Mouse (Mus musculus) stomach, embryonic 15.5 days (tissue): Measurements from ENCODE around the gene Ldb3. TPM values are rescaled to one million over a fixed set of nuclear protein-coding genes. Genes with fewer than 3 reads are reported as not detected.

Source experiments
- ATAC-seq: fragments of 200-750 bp; cut with Nextera tagmentation; 2 replicates; pipeline ENCODE4 v1.8.0; 2017; ENCODE audit warnings: low read depth, moderate number of reproducible peaks, moderate TSS enrichment; ENCODE audit not compliant: insufficient read depth, low FRiP score
- H3K27ac ChIP-seq: fragments of 300-500 bp; sonication (generic); 2 replicates; pipeline ENCODE4 v1.5.1; 2015; ENCODE audit warnings: mild to moderate bottlenecking, inconsistent platforms
- H3K27me3 ChIP-seq: fragments of 300-500 bp; sonication (generic); replicated peaks from 2 replicates; pipeline ENCODE4 v1.6.1; 2015; ENCODE audit warnings: inconsistent platforms
- H3K36me3 ChIP-seq: fragments of 300-500 bp; sonication (generic); 2 replicates; pipeline ENCODE4 v1.6.1; 2015; ENCODE audit warnings: inconsistent platforms
- H3K4me1 ChIP-seq: fragments of 300-500 bp; sonication (generic); 2 replicates; pipeline ENCODE4 v1.6.1; 2015; ENCODE audit warnings: inconsistent platforms
- H3K4me2 ChIP-seq: fragments of 300-500 bp; sonication (generic); 2 replicates; pipeline ENCODE4 v1.6.1; 2015; ENCODE audit warnings: mild to moderate bottlenecking, inconsistent platforms
- H3K4me3 ChIP-seq: fragments of 300-500 bp; sonication (generic); replicated peaks from 2 replicates; pipeline ENCODE4 v1.5.1; 2015; ENCODE audit warnings: inconsistent platforms
- H3K9ac ChIP-seq: fragments of 300-500 bp; sonication (generic); 2 replicates; pipeline ENCODE4 v1.6.1; 2015; ENCODE audit warnings: inconsistent platforms
- H3K9me3 ChIP-seq: fragments of 300-500 bp; sonication (generic); 2 replicates; pipeline ENCODE4 v1.6.1; 2016; ENCODE audit warnings: inconsistent platforms
- WGBS: fragments of 180-500 bp; shearing (Covaris S2); methylation state at CpG from one replicate; pipeline ENCODE4 v1.1.7; 2015; 5-methylcytosine and 5-hydroxymethylcytosine counted together
- polyA plus RNA-seq: library from polyadenylated mRNA; unstranded; fragments of >200 nt; fragmentation: Nextera tagmentation; extraction: Ambion mirVana; gene quantifications from 2 replicates; pipeline ENCODE4 v1.2.1, GENCODE M21; 2015

Ldb3 gene
- polyA plus RNA-seq, 1 experiment from 2014 or later = 2.5 TPM

DNA sequence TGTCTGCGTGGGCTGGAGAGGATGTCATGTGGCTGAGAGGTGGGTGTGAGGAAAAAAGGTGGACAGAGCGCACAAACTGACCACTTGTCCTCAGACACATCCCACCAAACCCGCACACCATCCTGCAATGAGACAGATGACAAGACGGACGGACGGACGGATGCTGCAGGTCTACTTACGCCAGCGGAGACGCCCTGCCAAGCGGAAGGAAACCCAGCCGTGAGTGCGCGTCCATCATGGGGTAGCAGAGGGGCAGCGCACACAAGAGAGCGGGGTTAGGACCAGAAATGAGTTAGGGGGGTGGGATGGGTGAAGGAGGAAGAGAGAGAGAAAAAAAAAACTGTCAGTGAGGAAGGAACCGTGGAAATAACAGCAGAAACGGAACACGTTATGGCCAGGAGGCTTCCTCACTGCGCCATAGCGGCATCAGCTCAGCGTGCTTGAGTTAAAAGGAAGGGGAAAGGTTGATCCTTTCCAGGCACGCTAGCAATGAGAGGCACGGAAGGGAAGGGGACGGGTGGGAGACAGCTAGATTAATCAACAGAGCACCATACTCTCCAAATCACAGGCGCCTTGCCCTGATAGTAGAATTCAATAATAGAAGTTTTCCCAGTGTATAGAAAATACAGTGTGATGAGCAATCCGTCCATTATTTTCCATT is 18.8 kb downstream of the Ldb3 start:
- peak overlapping the region; percentile 22 for H3K4me3 ChIP-seq
- H3K9ac ChIP-seq = no peak overlapping the region
- H3K36me3 ChIP-seq = no peaks in the 10 kb centered on the region
- peak overlapping the region; percentile 48 for H3K4me2 ChIP-seq
- H3K27me3 ChIP-seq = no peaks in the 10 kb centered on the region
- H3K27ac ChIP-seq = no peak overlapping the region
- 28% methylated on average over 27 of the region's 27 CpGs for WGBS
- H3K4me1 ChIP-seq = peaks cover 11% of the 10 kb centered on the region; the same call in 1 of the 2 replicates
- no peak for ATAC-seq
- no peaks in the 10 kb centered on the region for H3K9me3 ChIP-seq

DNA sequence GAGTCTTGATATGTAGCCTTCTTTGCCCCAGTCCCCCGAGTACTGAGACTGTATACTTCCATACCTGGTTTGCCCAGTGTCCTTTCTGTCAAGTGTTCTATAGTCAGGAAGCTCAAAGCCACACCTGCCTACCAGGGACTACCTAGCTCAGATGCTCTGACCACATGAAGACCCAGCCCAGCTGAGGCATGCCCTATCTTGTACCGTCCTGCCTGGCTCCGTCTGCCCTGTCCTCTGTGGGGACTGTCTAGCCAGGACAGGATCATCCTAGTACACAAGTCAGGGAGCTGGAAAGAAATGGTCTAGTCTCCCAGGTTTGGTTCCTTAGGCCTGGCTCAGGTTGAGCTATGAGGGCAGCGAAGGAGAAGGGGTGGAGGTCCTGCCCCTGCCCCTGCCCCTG is 19.9 kb downstream of the Ldb3 start:
- ATAC-seq = no peak
- 81% methylated on average over 4 of the region's 4 CpGs for WGBS
- Histone ChIP-seq H3K9ac (no peak overlapping the region), H3K36me3 (no peaks in the 10 kb centered on the region), H3K27me3 (no peaks in the 10 kb centered on the region), H3K4me3 (no peak overlapping the region), H3K4me2 (no peak overlapping the region), H3K9me3 (no peaks in the 10 kb centered on the region), H3K27ac (no peak overlapping the region), H3K4me1 (peaks cover 11% of the 10 kb centered on the region; the same call in 1 of the 2 replicates)

DNA sequence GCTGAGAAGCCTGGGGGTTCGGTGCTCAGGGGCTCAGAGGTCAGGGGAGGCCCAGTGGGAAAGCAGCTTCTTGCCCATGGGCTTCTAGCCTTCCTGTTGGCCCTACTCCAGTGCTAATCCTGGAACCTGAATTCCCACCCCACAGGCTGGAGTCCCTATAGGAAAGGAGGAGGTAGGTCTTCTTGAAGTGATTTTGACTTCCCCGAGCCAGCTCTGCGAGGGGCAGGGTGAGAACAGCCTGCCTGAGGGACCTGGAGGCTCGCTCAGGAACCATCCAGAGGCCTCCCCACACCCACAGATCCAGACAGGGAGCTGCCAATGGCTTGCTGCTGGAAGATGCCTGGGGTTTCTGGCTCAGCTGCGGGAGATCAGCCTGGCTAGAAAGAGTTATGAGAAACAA is 20.8 kb downstream of the Ldb3 start:
- no peaks in the 10 kb centered on the region for H3K36me3 ChIP-seq
- H3K27ac ChIP-seq = no peak overlapping the region
- H3K27me3 ChIP-seq = no peaks in the 10 kb centered on the region
- no peak overlapping the region for H3K4me2 ChIP-seq
- WGBS = 62% methylated on average over 5 of the region's 5 CpGs
- peaks cover 11% of the 10 kb centered on the region; the same call in 1 of the 2 replicates for H3K4me1 ChIP-seq
- no peak overlapping the region for H3K9ac ChIP-seq
- H3K9me3 ChIP-seq = no peaks in the 10 kb centered on the region
- ATAC-seq = no peak
- H3K4me3 ChIP-seq = no peak overlapping the region

DNA sequence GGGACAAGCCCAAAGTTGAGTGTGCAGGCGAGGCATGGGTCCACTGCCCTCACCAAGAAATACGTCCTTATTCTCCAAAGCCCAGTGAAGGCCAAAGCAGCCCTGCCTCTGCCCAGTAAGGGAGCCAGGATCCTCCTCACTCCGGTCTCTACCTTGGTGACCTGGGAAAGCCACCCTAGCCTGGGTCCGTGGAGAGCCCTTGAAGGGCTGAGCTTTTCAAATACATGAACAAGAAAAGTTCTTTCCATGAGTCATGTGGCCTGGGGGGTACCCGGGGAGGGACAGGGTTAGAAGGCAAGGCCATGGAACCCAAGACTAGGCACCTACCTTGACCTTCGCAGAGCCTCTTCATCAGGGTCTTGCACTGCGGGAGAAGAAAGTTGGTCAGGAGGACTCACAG is 22.0 kb downstream of the Ldb3 start:
- Histone ChIP-seq H3K4me2 (no peak overlapping the region), H3K4me1 (peaks cover 11% of the 10 kb centered on the region; the same call in 1 of the 2 replicates), H3K27me3 (no peaks in the 10 kb centered on the region), H3K9ac (no peak overlapping the region), H3K9me3 (no peaks in the 10 kb centered on the region), H3K27ac (no peak overlapping the region), H3K36me3 (no peaks in the 10 kb centered on the region), H3K4me3 (no peak overlapping the region)
- 92% methylated on average over 7 of the region's 7 CpGs for WGBS
- no peak for ATAC-seq

DNA sequence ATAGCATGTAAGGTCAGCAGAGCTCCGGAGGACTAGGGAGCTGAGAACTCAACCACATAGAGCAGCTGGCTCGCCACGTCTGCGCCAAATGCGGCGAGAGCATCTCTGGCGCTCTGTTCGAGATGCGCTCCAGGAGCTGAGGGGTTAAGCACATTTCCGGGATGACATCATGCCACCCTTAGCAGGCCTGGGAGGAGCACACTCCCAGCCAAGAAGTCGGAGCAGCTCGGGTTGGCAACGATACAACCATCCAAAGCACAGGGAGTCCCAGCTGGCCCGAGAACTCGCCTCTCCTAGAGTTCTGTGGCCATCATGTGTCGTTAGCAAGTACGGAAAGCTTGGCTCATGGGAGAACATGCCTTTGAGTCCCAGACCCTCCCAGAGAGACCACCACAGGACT is 22.8 kb downstream of the Ldb3 start:
- Histone ChIP-seq H3K4me3 (no peak overlapping the region), H3K9ac (no peak overlapping the region), H3K27ac (0 out of 2 replicates have a peak overlapping the region, but pooled peaks have one; percentile 51), H3K27me3 (no peaks in the 10 kb centered on the region), H3K4me2 (no peak overlapping the region), H3K36me3 (no peaks in the 10 kb centered on the region), H3K9me3 (no peaks in the 10 kb centered on the region), H3K4me1 (peaks cover 11% of the 10 kb centered on the region; the same call in 1 of the 2 replicates)
- WGBS = 56% methylated on average over 17 of the region's 17 CpGs
- ATAC-seq = peak; percentile 37; the same call in 1 of the 2 replicates

DNA sequence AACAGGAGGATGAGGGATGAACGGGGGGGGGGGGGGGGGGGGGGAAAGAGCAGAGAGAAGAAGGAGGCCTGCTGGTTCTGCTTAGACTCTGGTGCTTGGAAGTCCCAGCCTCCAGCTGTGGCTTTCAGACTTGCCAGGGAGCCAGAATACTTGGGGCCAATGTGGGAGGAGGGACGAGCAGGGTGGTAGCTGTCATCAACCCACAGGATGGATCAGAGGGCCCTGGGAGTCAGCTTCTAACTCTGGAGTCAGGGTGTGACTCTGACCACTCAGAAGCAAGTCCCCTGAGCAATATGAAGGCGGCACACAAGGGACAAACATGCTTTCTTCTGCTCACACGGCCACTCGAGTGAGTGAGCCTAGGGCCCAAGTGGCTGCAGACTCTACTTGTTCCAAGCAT is 23.8 kb downstream of the Ldb3 start:
- H3K9me3 ChIP-seq = no peaks in the 10 kb centered on the region
- 78% methylated on average over 5 of the region's 5 CpGs for WGBS
- ATAC-seq = no peak
- no peak overlapping the region for H3K9ac ChIP-seq
- no peaks in the 10 kb centered on the region for H3K36me3 ChIP-seq
- peaks cover 11% of the 10 kb centered on the region; the same call in 1 of the 2 replicates for H3K4me1 ChIP-seq
- H3K27ac ChIP-seq = peak overlapping the region; percentile 31; the same call in 1 of the 2 replicates
- H3K4me2 ChIP-seq = no peak overlapping the region
- no peaks in the 10 kb centered on the region for H3K27me3 ChIP-seq
- no peak overlapping the region for H3K4me3 ChIP-seq

DNA sequence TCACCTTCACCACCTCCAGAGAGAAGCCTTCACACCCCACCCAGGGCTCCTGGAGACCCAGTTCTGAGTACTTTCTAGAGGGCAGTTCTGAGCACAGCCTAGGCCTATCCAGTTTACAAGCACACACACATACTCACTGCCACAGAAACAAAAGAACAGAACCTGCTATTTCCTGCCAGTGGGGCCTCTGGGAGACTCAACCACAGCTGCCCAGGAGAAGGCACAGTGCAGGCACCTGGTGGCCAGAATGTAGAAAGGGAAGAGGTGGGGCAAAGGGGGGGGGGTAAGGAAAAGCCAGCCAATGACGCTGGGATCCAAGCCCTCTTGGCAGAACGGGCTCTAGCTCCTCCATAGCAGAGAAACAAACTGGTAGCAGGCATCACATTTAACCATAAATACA is 26.1 kb downstream of the Ldb3 start:
- no peaks in the 10 kb centered on the region for H3K9me3 ChIP-seq
- 2% methylated on average over 2 of the region's 2 CpGs for WGBS
- no peak overlapping the region for H3K4me2 ChIP-seq
- no peaks in the 10 kb centered on the region for H3K27me3 ChIP-seq
- no peak overlapping the region for H3K9ac ChIP-seq
- no peak overlapping the region for H3K4me3 ChIP-seq
- no peak overlapping the region for H3K27ac ChIP-seq
- H3K4me1 ChIP-seq = peaks cover 11% of the 10 kb centered on the region; the same call in 1 of the 2 replicates
- ATAC-seq = no peak
- H3K36me3 ChIP-seq = no peaks in the 10 kb centered on the region

DNA sequence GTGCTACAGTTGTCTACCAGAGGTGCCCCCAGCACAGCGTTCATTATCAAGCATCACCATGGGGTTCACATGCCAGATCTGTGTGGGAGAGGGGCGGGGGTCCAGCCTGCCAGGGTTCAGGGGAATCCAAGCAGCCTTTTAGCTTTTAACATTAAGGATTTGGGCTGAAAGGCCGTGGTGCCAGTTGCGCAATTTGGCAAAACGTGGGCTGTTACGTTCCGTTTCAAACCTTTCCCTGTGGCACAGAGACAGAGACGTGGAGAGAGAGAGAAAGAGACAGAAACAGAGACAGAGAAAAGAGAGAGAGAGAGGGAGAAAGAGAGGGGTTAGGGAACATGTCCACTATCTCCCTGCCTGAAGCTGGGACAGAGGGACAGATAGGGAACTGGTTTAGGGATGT is 26.8 kb downstream of the Ldb3 start:
- Histone ChIP-seq H3K4me1 (peaks cover 11% of the 10 kb centered on the region; the same call in 1 of the 2 replicates), H3K4me2 (no peak overlapping the region), H3K9ac (no peak overlapping the region), H3K27ac (no peak overlapping the region), H3K36me3 (no peaks in the 10 kb centered on the region), H3K27me3 (no peaks in the 10 kb centered on the region), H3K4me3 (no peak overlapping the region), H3K9me3 (no peaks in the 10 kb centered on the region)
- ATAC-seq = no peak
- WGBS = 89% methylated on average over 8 of the region's 8 CpGs

DNA sequence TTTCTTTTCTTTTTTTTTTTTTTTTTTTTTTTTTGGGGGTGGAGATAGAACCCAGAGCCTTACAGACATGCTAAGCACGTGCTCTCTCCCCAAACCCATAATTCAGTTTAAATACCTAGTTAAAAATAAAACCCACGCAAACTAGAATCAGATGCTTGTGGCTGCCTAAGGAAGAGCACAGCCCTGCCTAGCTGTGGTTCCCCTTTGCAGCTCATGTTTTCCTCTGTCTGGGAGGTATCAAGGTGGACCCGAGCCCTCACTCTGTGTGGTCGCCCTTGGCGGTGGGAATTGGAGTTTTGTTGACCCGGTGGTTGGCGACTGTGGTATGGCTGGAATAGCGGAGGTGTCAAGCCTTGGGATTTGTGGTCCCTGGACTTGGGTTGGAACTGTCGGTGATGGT is 29.5 kb downstream of the Ldb3 start:
- Histone ChIP-seq H3K27ac (no peak overlapping the region), H3K4me3 (no peak overlapping the region), H3K4me1 (0 out of 2 replicates have a peak, but pooled peaks cover 2% of the 10 kb centered on the region), H3K4me2 (no peak overlapping the region), H3K9me3 (no peaks in the 10 kb centered on the region), H3K27me3 (no peaks in the 10 kb centered on the region), H3K9ac (no peak overlapping the region), H3K36me3 (no peaks in the 10 kb centered on the region)
- ATAC-seq = no peak
- 90% methylated on average over 9 of the region's 9 CpGs for WGBS

DNA sequence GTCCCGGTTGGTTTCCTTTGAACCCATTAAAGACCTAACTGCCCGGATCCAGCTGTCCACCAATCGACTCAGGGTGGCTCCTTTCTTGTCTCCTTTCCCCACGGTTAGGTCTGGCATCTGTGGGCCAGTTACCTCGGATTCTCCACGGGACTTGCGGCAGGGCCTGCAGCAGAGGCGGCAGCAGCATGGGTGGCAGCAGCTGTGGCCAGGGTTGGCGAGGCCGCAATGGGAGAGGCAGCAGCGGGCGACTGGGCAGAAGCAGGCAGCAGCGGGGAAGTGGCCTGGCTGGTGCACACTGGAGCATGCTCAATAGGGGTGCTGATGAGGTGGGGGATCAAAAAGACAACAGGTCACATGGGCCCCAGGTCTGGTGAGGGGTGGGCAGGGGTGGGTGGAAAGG is 33.3 kb downstream of the Ldb3 start:
- H3K27me3 ChIP-seq = no peaks in the 10 kb centered on the region
- no peak for ATAC-seq
- no peak overlapping the region for H3K4me2 ChIP-seq
- 0 out of 2 replicates have a peak, but pooled peaks cover 2% of the 10 kb centered on the region for H3K4me1 ChIP-seq
- no peaks in the 10 kb centered on the region for H3K9me3 ChIP-seq
- H3K9ac ChIP-seq = no peak overlapping the region
- no peaks in the 10 kb centered on the region for H3K36me3 ChIP-seq
- no peak overlapping the region for H3K27ac ChIP-seq
- H3K4me3 ChIP-seq = no peak overlapping the region
- WGBS = 67% methylated on average over 13 of the region's 13 CpGs

DNA sequence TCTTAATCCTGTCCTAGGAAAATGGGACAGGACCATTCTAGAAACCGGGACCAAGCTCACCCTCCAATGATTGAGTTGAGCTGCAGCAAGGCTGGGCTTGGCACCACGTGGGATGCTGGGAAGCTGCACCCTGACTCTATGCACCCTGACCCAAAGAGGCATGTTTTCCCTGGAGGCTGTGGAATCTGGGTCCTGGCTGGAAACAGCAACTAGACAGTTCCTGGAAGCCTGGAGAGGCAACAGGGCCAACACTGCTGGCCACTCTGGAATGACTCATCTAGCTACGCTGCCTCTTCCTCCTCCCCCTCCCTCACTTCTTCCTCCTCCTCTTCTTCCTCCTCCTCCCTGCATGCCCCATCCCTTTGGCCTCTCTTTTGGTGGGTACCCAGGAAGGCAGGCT is 34.4 kb downstream of the Ldb3 start:
- Histone ChIP-seq H3K9me3 (no peaks in the 10 kb centered on the region), H3K4me2 (no peak overlapping the region), H3K36me3 (no peaks in the 10 kb centered on the region), H3K9ac (no peak overlapping the region), H3K4me1 (0 out of 2 replicates have a peak, but pooled peaks cover 2% of the 10 kb centered on the region), H3K4me3 (no peak overlapping the region), H3K27me3 (no peaks in the 10 kb centered on the region), H3K27ac (no peak overlapping the region)
- ATAC-seq = no peak
- whole genome bisulfite sequencing = 50% methylated on average over 3 of the region's 3 CpGs

DNA sequence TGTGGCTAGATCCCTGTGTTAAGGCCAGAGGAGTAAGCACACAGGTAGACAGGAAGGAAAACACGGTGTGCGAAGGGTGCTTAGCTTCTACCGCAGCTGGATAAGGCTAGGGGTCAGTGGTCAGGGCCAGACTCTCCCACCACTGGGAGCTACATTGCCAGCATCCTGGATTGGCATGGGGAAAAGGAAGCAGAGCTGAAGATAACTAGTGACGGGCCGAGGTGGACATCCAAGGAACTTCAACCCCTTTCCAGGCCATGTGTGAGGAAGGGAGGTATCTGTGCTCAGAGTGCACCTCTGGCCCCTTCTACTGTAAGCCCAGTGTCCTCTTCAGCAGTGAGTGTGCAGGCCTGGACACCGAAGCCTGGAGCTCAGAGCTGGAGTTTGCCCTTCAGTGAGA is 35.0 kb downstream of the Ldb3 start:
- no peak overlapping the region for H3K4me2 ChIP-seq
- 78% methylated on average over 6 of the region's 6 CpGs for WGBS
- H3K36me3 ChIP-seq = no peaks in the 10 kb centered on the region
- H3K27me3 ChIP-seq = no peaks in the 10 kb centered on the region
- H3K9me3 ChIP-seq = no peaks in the 10 kb centered on the region
- H3K4me3 ChIP-seq = no peak overlapping the region
- ATAC-seq = no peak
- 0 out of 2 replicates have a peak, but pooled peaks cover 2% of the 10 kb centered on the region for H3K4me1 ChIP-seq
- no peak overlapping the region for H3K9ac ChIP-seq
- H3K27ac ChIP-seq = no peak overlapping the region
